Mouse (Mus musculus) lung, adult 18-20 months (tissue): ENCODE data around the gene Eif1.
"Not testable (repeated sequence)": the region's sequence is repeated elsewhere in the genome, so short reads cannot be mapped to it uniquely, and the experiment has no call there.

Source experiments
- DNase-seq, 2 experiments: peaks; one replicate each; pipeline ENCODE4 v3.0.0; 2022; ENCODE audit warnings: mixed read lengths in 2 of 2

The Eif1 gene

DNA sequence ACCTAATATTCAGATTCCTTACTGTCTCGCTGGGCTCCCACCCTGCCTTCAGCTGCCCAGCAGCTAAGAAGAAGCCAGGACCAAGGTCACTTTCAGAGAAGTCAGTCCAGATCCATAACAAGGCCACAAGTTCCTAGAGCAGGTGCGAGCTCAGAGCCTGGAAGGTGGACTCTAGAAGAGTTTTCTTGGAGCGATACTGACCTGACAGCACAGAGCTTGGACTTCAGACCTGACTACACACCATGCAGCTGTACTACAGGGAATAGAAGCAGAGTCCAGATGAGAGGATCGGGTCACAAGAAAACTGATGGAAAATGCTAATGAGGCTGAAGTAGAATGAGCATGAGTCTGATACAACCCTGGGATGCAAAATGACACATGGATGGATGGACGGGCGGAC, 6.3 kb upstream of the Eif1 start:
- no peak for DNase-seq

- no peak for DNase-seq
Observed at GRCm38 (mm10) chr11:100315439-100315838, 4.2 kb upstream of the Eif1 start.

GRCm38 (mm10) chr11:100317826-100318380, 1.8 kb upstream of the Eif1 start:
- no peak for DNase-seq

- DNase-seq: no peak
Observed at GRCm38 (mm10) chr11:100318529-100319451, 895 bp upstream of the Eif1 start.

- peak; percentile 97 to 99 for DNase-seq
Observed at GRCm38 (mm10) chr11:100320172-100320630, 516 bp downstream of the Eif1 start.

- DNase-seq: not testable (repeated sequence)
Observed at GRCm38 (mm10) chr11:100320701-100321410, 1.2 kb downstream of the Eif1 start.

- peak in 1 of 2 experiments; percentile 17 for DNase-seq
Observed at GRCm38 (mm10) chr11:100321479-100322305, 2.0 kb downstream of the Eif1 start.

- DNase-seq: no peak
Observed at GRCm38 (mm10) chr11:100322591-100323258, 3.0 kb downstream of the Eif1 start.

DNA sequence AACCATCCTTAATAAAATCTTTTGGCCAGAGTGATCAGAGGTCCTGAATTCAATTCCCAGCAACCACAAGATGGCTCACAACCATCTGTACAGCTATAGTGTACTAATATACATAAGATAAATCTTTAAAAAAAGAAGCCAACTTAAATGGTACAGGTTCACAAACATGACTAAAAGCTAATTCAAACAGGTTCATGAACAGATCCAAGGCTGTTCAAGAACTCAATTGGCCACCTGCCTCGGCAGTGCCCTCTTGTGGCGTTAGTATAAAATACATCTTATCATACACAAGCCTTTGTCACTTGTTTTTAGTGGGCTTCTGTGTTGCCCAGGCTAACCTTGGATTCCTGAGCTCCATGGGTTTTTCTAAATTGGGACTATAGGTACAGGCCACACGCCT, 3.9 kb downstream of the Eif1 start:
- DNase-seq: peak in 1 of 2 experiments; percentile 60

DNA sequence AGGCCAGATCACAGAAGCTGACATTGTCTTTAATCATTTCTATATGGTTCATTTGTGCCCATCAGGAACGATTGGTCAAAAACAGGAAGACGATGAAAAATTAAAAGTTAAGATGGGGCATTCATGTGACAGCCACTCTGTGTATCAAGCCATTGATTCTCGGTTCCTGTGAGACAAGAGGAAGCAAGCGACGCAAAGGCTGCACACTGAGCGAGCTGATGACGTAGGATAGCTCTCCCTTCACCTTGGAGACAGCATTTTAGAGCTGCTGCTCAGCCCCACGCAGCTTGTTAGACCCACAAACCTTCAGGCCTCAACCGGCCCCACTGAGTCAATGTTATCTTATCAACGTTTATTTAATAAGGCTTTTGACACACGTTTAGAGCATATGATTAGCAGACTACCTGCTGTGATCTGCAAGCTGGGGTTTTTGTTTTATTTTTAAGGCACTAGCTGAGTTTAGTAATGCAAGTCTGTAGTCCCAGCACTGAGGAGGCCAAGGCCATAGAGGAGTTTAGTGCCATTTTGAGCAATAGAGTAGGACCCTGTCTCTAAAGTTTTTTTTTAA, 5.5 kb downstream of the Eif1 start:
- no peak for DNase-seq

DNA sequence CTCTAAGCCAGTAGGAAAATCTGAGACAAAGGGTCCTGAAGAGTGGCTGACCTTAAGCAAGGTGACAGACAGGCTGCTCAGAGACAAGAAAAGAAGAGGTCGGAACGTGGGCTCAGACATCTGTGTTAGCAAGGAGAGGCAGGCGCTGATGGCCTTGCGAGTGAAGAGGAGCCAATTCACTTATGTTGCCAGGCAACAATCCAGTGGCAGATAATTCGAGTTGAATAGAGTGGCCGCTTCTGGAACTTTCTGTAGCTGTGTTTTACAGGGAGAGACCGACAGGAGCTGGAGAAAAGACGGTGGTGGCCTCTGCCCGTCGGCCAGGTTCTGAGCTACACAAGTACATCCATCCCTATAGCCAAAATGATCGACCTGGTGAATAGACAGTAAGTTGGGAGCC, 7.6 kb downstream of the Eif1 start:
- DNase-seq: no peak

DNA sequence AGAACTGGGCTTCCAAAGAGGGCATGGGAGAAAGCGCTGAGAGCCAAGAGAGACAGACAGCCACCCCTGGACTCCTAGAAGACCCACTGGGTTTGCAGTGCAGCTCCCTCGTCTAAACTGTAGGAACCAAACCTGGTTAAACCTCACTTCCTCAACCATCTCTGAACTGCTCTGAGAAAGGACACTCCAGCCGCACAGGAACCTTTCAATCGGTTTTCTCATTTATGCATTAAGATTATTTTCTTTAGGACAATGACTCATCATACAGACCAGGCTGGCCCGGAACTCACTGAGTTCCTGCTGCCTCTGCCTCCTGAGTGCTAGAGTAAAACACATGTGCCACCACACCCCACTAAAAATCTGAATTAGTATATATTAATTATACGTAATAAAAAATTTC, 8.1 kb downstream of the Eif1 start:
- DNase-seq: no peak

DNA sequence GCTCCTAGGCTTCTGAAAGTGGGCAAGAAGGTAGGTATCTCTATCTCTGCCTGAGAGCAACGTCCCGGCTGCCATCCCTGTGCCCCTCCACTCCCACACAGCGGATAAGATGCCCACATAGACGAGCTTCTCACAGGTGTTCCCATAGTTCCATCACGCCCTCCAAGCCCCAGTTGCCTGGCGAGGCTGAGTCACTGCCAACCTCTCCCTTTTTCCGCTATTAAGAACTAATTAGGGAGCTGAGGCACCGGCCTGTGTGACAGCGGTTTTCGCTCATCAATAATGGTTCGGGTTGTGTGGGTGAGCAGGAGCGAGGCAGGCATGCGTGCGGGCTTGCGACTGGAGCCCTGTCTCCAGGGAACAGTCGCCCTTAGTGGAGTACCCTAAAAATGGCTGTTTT, 10.6 kb downstream of the Eif1 start:
- no peak for DNase-seq

DNA sequence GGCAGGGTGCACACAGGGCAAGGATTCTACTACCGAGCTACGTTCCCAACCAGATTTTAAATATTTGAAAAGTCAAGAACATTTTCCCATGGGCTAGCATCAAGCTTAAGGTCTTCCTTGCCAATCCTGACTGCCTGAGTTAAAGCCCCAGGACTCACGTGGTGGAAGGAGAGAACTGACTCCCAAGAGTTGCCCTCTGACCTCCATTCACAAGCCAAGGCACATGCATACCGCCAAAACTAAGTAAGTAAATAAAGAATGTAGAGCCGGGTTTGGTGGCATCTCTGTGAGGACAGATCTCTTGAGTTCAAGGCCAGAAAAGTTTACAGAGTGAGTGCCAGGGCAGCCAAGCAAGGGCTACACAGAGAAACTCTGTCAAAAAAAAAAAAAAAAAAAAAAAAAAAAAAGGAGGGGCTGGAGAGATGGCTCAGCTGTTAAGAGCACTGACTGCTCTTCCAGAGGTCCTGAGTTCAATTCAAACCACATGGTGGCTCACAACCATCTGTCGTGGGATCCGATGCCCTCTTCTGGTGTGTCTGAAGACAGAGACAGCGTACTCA, 11.2 kb downstream of the Eif1 start:
- DNase-seq: not testable (repeated sequence)

DNA sequence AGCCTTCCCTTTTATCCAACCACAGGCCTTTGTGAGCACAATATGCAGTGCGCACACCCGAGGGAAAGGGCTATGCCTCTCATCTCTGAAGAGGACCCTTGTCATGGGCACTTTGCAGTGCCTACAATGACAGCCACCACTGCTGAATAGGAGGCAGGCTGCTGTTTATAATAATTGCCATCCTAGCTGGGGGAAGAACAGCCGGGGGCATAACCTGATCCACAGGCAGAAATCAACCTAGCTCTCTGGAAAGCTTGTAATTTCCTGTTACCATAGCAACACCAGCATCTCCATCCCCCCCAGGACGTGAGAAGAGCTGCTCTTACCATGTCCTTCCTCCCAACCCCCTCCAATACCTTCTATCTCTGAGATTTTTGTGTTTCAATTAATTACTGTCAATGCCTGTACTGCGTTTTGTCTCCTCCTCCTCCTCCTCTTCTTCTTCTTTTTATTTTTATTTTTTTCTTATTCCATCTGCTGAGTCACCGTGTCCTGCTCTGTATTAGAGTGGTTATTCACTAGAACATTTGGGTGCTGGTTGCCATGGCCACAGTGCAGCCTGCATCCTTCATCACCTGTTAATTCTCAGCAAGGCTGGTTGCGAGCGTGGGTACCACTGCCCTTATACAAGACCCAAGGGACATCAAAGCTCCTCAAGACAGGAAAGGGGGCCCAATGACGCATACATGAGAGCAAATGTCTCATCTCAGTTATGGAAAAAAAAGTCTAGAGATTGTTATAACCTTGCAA, 13.3 kb downstream of the Eif1 start:
- DNase-seq: no peak

DNA sequence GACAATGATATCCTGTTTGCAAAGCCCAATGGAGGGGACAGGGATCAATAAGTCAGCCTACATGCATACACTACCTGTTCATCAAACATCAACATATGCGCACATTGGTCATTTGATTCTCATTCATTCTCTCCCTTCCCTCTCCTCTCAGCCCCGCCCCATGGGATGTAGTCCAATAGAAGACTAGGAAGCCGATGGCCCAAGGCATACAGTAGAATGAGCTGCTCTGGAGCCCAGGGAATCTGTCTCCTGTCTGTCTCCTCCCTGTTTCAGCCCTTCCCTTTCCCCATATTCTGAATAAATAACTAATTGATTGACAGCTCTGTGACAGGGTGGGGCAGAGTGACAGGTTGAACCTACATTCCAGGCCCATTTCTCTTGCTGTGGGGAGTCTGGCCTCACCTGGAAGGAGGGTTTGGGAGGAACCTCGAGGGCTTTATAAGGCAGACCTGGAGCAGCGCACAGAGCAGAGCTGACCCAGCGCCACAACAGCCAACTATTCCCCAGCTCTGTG, 14.3 kb downstream of the Eif1 start, which contains the start of gene Gast:
Gast (plus strand) TSS at position 464 of the 514 bp plus-strand sequence.
- peak in 1 of 2 experiments; percentile 1 for DNase-seq

DNA sequence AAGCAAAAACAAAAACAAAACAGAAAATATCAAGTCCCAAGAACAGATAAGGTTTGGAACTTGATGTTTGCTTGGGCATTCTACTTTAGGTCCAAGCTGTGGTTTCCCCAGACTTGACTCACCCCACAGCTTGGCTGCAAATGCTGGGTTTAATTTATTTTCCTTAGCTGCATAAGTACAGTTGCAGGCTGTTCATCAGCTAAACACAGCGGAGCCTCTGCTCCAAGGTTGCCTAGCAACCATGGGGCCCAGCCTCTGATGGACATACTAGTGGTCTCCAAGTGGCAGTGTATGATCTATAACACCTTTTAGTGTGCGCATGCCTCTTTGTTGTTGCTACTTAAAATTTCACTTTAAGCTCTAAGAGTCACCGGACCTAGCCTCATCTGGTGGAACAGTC, 16.0 kb downstream of the Eif1 start:
- no peak for DNase-seq

DNA sequence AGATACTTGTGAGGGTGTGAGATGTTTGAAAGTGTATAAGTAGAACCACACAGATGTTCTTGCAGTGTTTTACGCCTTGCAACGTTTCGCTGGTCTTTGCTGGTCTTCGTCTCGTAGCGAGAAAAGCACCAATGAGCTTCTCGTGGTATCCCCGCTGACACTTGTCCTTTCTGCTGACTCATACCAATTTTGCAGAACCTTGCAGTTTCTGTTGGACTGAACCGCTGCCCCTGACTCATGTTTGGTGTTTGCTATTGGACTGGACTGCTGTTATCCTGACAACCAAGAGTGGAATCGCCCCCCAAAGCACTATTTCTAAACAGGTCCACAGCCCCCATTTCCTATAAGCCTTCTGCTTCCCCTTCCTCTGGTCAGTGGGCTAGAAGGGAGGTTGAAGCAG, 24.6 kb downstream of the Eif1 start:
- no peak for DNase-seq

GRCm38 (mm10) chr11:100352076-100352857, 32.6 kb downstream of the Eif1 start:
- DNase-seq: peak in 1 of 2 experiments; percentile 3
